Mouse (Mus musculus) kidney, adult 2 months (tissue): ENCODE measurements around the gene Slc9b1.

ENCODE experiments used
- CTCF ChIP-seq: fragments of 200-500 bp; conservative IDR thresholded peaks from 2 replicates; pipeline ENCODE4 v1.5.1; 2011; ENCODE audit warnings: low read depth, mild to moderate bottlenecking, control low read depth, low read length, moderate library complexity, mixed read lengths; ENCODE audit not compliant: insufficient read depth, insufficient read length
- POLR2A ChIP-seq: fragments of 200-500 bp; IDR thresholded peaks from one replicate; pipeline ENCODE4 v1.6.1; 2011; ENCODE audit warnings: low read depth, low read length, control low read depth

- TF ChIP-seq POLR2A (no peak), CTCF (peak; percentile 55)
Observed at GRCm38 (mm10) chr3:135327601-135328000, 20.2 kb upstream of the Slc9b1 start.
